ENCODE assay signal across 14 mouse cellular contexts in the genomic region with DNA sequence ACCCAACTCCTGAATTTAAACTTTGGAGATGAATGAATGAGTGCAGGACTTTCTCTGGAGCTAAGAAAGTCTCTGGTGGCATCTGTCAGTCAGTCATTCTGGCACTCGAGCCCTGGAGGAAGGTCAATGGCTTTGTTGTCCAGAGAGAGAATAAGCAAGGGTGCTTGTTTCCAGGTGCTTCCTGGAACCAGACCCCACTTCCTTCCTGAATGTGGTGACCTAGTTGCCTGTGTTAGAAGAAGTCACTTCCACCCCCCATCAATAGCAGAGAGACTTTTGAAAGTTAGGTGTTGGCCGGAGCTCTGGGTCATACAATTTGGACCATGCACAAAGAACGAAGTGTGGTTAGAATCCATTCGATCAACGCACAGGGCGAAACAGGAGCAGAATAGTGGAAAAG. TPM values are rescaled to one million over a fixed set of nuclear protein-coding genes. Genes with fewer than 3 reads are reported as not detected.
DNase-seq lines count a peak whose midpoint lies in the region; ATAC-seq lines count a peak whose summit lies in the region.
"Had no signal": no experiment of that assay in that cellular context is flagged by ENCODE, and none has a peak within 500 bp of the region (broad histone marks: within the 10 kb centered on the region; RNA-seq: fewer than 3 reads in every experiment).

No protein-coding gene starts in this region.

- H3K9ac ChIP-seq in kidney, embryonic 15.5 days: no peak overlapping the region
- H3K9ac ChIP-seq in heart, embryonic 15.5 days: no peak overlapping the region
- H3K9ac ChIP-seq: forebrain, embryonic 15.5 days; hindbrain, embryonic 15.5 days; neural tube, embryonic 15.5 days had no signal

- no peaks in the 10 kb centered on the region for H3K9me3 ChIP-seq in kidney, embryonic 15.5 days (replicated peaks)
- no peaks in the 10 kb centered on the region for H3K9me3 ChIP-seq in heart, embryonic 15.5 days (replicated peaks)
- H3K9me3 ChIP-seq: forebrain, embryonic 15.5 days; hindbrain, embryonic 15.5 days; neural tube, embryonic 15.5 days had no signal

- H3K4me3 ChIP-seq in kidney, embryonic 15.5 days (replicated peaks): no peak overlapping the region
- H3K4me3 ChIP-seq in heart, embryonic 15.5 days: no peak overlapping the region
- H3K4me3 ChIP-seq: forebrain, embryonic 15.5 days; hindbrain, embryonic 15.5 days; neural tube, embryonic 15.5 days had no signal

- WGBS in kidney, embryonic 15.5 days: 82% methylated on average over 6 of the region's 6 CpGs
- 75% methylated on average over 6 of the region's 6 CpGs for WGBS in heart, embryonic 15.5 days

- no peaks in the 10 kb centered on the region for H3K27me3 ChIP-seq in kidney, embryonic 15.5 days
- H3K27me3 ChIP-seq in heart, embryonic 15.5 days: no peaks in the 10 kb centered on the region
- H3K27me3 ChIP-seq: forebrain, embryonic 15.5 days; hindbrain, embryonic 15.5 days; neural tube, embryonic 15.5 days; Patski had no signal

- H3K4me1 ChIP-seq in kidney, embryonic 15.5 days: peaks cover 74% of the 10 kb centered on the region
- peaks cover 93% of the 10 kb centered on the region for H3K4me1 ChIP-seq in heart, embryonic 15.5 days (replicated peaks)

- DNase-seq in kidney, postnatal 25 days: no peak
- DNase-seq in thymus, postnatal 25 days: peak; percentile 32
- no peak for DNase-seq in thymus, postnatal 36 days
- no peak for DNase-seq in adrenal gland, postnatal 14 days
- DNase-seq in retina, postnatal 1 day: no peak
- DNase-seq: cerebellum, postnatal 25 days; gastrocnemius, postnatal 25 days; layer of hippocampus, adult 9-11 months had no signal

- H3K27ac ChIP-seq in kidney, embryonic 15.5 days: 0 out of 2 replicates have a peak overlapping the region, but pooled peaks have one; percentile 18
- peak overlapping the region; percentile 89 for H3K27ac ChIP-seq in heart, embryonic 15.5 days
- H3K27ac ChIP-seq: forebrain, embryonic 15.5 days; hindbrain, embryonic 15.5 days; neural tube, embryonic 15.5 days had no signal

- ATAC-seq in kidney, embryonic 15.5 days (replicated peaks; ENCODE audit: low FRiP score): no peak
- ATAC-seq in heart, embryonic 15.5 days (replicated peaks; ENCODE audit: insufficient number of reproducible peaks, insufficient read depth, low FRiP score, low read depth): no peak
- ATAC-seq: forebrain, embryonic 15.5 days; Patski had no signal

- peaks cover 8% of the 10 kb centered on the region; the same call in 1 of the 2 replicates for H3K36me3 ChIP-seq in kidney, embryonic 15.5 days
- no peaks in the 10 kb centered on the region; the same call in 1 of the 2 replicates for H3K36me3 ChIP-seq in heart, embryonic 15.5 days
- H3K36me3 ChIP-seq: forebrain, embryonic 15.5 days; hindbrain, embryonic 15.5 days; neural tube, embryonic 15.5 days had no signal

- no peak overlapping the region for H3K4me2 ChIP-seq in kidney, embryonic 15.5 days
- H3K4me2 ChIP-seq in heart, embryonic 15.5 days: no peak overlapping the region
- H3K4me2 ChIP-seq: forebrain, embryonic 15.5 days; hindbrain, embryonic 15.5 days; neural tube, embryonic 15.5 days had no signal

RNA-seq across cellular contexts. Expression of gene Mbnl2, which starts 19.0 kb away (rescaled TPM):
- polyA plus RNA-seq in kidney, embryonic 15.5 days (2015; fragmentation: Nextera tagmentation; extraction: Ambion mirVana): 91.4 and 91.7 TPM in 2 replicates
- 122 and 123 TPM in 2 replicates for polyA plus RNA-seq in heart, embryonic 15.5 days (2015; fragmentation: Nextera tagmentation; extraction: Ambion mirVana)
- total RNA-seq in adrenal gland, postnatal 14 days (2021): 206 and 223 TPM in 2 replicates
